Mouse (Mus musculus) C2C12 (cell line): ENCODE measurements around the gene C2cd3.

Experiments used
- CTCF ChIP-seq: IDR thresholded peaks from one replicate; pipeline ENCODE4 v1.5.1; 2011; ENCODE audit not compliant: control insufficient read depth, insufficient read depth, insufficient read length
- MAX ChIP-seq: IDR thresholded peaks from one replicate; pipeline ENCODE4 v1.6.1; 2011; ENCODE audit warnings: mild to moderate bottlenecking, control low read depth
- MYOG ChIP-seq: IDR thresholded peaks from one replicate; pipeline ENCODE4 v1.6.1; 2011; ENCODE audit not compliant: control insufficient read depth, insufficient read length; ENCODE audit errors: extremely low read depth
- USF1 ChIP-seq: IDR thresholded peaks from one replicate; pipeline ENCODE4 v1.6.1; 2011; ENCODE audit warnings: low read depth, mild to moderate bottlenecking, control low read depth, moderate library complexity

GRCm38 (mm10) chr7:100448530-100448929 lies 76.5 kb downstream of the C2cd3 start:
- TF ChIP-seq CTCF (no peak), MAX (no peak), MYOG (no peak), USF1 (no peak)
